Mouse (Mus musculus) embryonic fibroblast, embryonic 13.5 days (primary cell): Measurements from ENCODE around the gene R3hcc1l.

Experiments
- CTCF ChIP-seq: IDR thresholded peaks from 2 replicates; pipeline ENCODE4 v1.5.1; 2011; ENCODE audit warnings: mild to moderate bottlenecking, control low read depth, low read length, moderate library complexity, borderline replicate concordance; ENCODE audit not compliant: insufficient read depth
- POLR2A ChIP-seq: IDR thresholded peaks from 2 replicates; pipeline ENCODE4 v1.6.1; 2011; ENCODE audit warnings: low read depth, mild to moderate bottlenecking, control low read depth, low read length, moderate library complexity

DNA sequence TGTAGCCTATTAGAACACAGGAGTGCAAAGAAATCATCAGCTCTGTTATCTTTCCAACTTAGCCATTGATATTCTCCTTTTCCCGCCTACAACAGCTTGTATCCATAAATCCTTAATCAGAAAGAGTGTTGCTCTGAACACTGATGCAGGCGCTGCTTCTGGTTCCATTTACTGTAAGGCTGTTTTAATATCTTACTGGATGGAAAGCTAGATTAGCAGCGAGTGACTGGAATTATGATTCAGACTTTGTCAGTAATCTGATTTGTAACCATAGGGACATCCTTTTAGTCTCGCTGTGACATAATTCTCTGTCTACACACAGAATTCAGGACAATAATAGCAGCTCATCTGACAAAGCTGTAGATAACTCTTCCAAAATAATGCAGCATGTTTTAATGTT, 52.7 kb downstream of the R3hcc1l start:
- TF ChIP-seq POLR2A (no peak), CTCF (no peak)
